Mouse (Mus musculus) lung, postnatal 0 days (tissue): ENCODE measurements around the gene Engase. TPM values are rescaled to one million over a fixed set of nuclear protein-coding genes. Genes with fewer than 3 reads are reported as not detected.
A peak's percentile ranks its signal among the peaks of the same experiment; 100 is the strongest.

Source experiments
- ATAC-seq: fragments of 200-750 bp; cut with Nextera tagmentation; 2 replicates; pipeline ENCODE4 v1.8.0; 2017; ENCODE audit warnings: moderate library complexity
- DNase-seq: peaks from one replicate; pipeline ENCODE4 v3.0.0-alpha.2; 2016; ENCODE audit warnings: low spot score
- H3K27ac ChIP-seq: fragments of 300-500 bp; sonication (generic); 2 replicates; pipeline ENCODE4 v1.5.1; 2014; ENCODE audit warnings: antibody characterized with exemption, mild to moderate bottlenecking, low read length, mixed read lengths
- H3K27me3 ChIP-seq: fragments of 300-500 bp; sonication (generic); replicated peaks from 2 replicates; pipeline ENCODE4 v1.6.1; 2014; ENCODE audit warnings: low read length, mixed read lengths; ENCODE audit not compliant: insufficient read depth
- H3K36me3 ChIP-seq: fragments of 300-500 bp; sonication (generic); 2 replicates; pipeline ENCODE4 v1.6.1; 2014; ENCODE audit warnings: low read length, mixed read lengths; ENCODE audit not compliant: insufficient read depth
- H3K4me1 ChIP-seq: fragments of 300-500 bp; sonication (generic); 2 replicates; pipeline ENCODE4 v1.6.1; 2014; ENCODE audit warnings: antibody characterized with exemption, low read depth, low read length, mixed read lengths; ENCODE audit not compliant: insufficient read depth
- H3K4me2 ChIP-seq: fragments of 300-500 bp; sonication (generic); replicated peaks from 2 replicates; pipeline ENCODE4 v1.6.1; 2014; ENCODE audit warnings: low read depth, mild to moderate bottlenecking, low read length, moderate library complexity, mixed read lengths
- H3K4me3 ChIP-seq: fragments of 300-500 bp; sonication (generic); 2 replicates; pipeline ENCODE4 v1.5.1; 2014; ENCODE audit warnings: low read depth, low read length
- H3K9ac ChIP-seq: fragments of 300-500 bp; sonication (generic); replicated peaks from 2 replicates; pipeline ENCODE4 v1.6.1; 2014; ENCODE audit warnings: low read depth, mild to moderate bottlenecking
- H3K9me3 ChIP-seq: fragments of 300-500 bp; sonication (generic); 2 replicates; pipeline ENCODE4 v1.6.1; 2016; ENCODE audit warnings: low read length, mixed read lengths
- CTCF ChIP-seq: IDR thresholded peaks from 2 replicates; pipeline ENCODE4 v1.5.1; 2016; ENCODE audit warnings: antibody characterized with exemption, mild to moderate bottlenecking
- EP300 ChIP-seq: IDR thresholded peaks from 2 replicates; pipeline ENCODE4 v1.6.1; 2016; ENCODE audit warnings: antibody characterized with exemption, mild to moderate bottlenecking, control low read depth
- WGBS: fragments of 180-500 bp; shearing (Covaris S2); extraction: QIAGEN DNeasy Blood & Tissue Kit; methylation state at CpG from one replicate; pipeline ENCODE4 v1.1.7; 2014; 5-methylcytosine and 5-hydroxymethylcytosine counted together
- polyA plus RNA-seq: library from polyadenylated mRNA; unstranded; fragments of >200 nt; fragmentation: Nextera tagmentation; extraction: Ambion mirVana; gene quantifications from 2 replicates; pipeline ENCODE4 v1.2.1, GENCODE M21; 2015

The Engase gene
- polyA plus RNA-seq, 1 experiment from 2014 or later: 4.7 TPM

GRCm38 (mm10) chr11:118508341-118508740 is 31.7 kb downstream of the Engase start:
- Histone ChIP-seq H3K36me3 (no peaks in the 10 kb centered on the region), H3K4me1 (no peaks in the 10 kb centered on the region), H3K9me3 (no peaks in the 10 kb centered on the region), H3K4me2 (no peak overlapping the region), H3K9ac (no peak overlapping the region), H3K4me3 (no peak overlapping the region), H3K27ac (no peak overlapping the region), H3K27me3 (0 out of 2 replicates have a peak, but pooled peaks cover 5% of the 10 kb centered on the region)
- ATAC-seq (no peak), DNase-seq (no peak)
- 72% methylated on average over 7 of the region's 7 CpGs for WGBS
- TF ChIP-seq CTCF: no peak
- no peak for TF ChIP-seq EP300

GRCm38 (mm10) chr11:118511851-118512250 is 35.2 kb downstream of the Engase start:
- TF ChIP-seq EP300 (no peak), CTCF (no peak)
- H3K4me1 ChIP-seq: no peaks in the 10 kb centered on the region
- H3K27ac ChIP-seq: no peak overlapping the region
- no peak overlapping the region for H3K9ac ChIP-seq
- no peaks in the 10 kb centered on the region for H3K9me3 ChIP-seq
- H3K4me3 ChIP-seq: no peak overlapping the region
- ATAC-seq (peak; percentile 27), DNase-seq (no peak)
- no peak overlapping the region for H3K4me2 ChIP-seq
- H3K36me3 ChIP-seq: no peaks in the 10 kb centered on the region
- WGBS: 26% methylated on average over 6 of the region's 6 CpGs
- H3K27me3 ChIP-seq: no peaks in the 10 kb centered on the region

GRCm38 (mm10) chr11:118512257-118512910 is 35.8 kb downstream of the Engase start:
- H3K36me3 ChIP-seq: no peaks in the 10 kb centered on the region
- no peak overlapping the region for H3K9ac ChIP-seq
- ATAC-seq (peak; percentile 8; the same call in 1 of the 2 replicates), DNase-seq (no peak)
- H3K4me2 ChIP-seq: no peak overlapping the region
- H3K9me3 ChIP-seq: no peaks in the 10 kb centered on the region
- H3K27me3 ChIP-seq: no peaks in the 10 kb centered on the region
- TF ChIP-seq CTCF: no peak
- no peak for TF ChIP-seq EP300
- WGBS: 25% methylated on average over 13 of the region's 15 CpGs
- H3K4me3 ChIP-seq: no peak overlapping the region
- no peaks in the 10 kb centered on the region for H3K4me1 ChIP-seq
- no peak overlapping the region for H3K27ac ChIP-seq

GRCm38 (mm10) chr11:118517924-118518323 is 41.3 kb downstream of the Engase start:
- H3K4me2 ChIP-seq: no peak overlapping the region
- H3K9me3 ChIP-seq: no peaks in the 10 kb centered on the region
- WGBS: 72% methylated on average over 7 of the region's 7 CpGs
- no peaks in the 10 kb centered on the region for H3K36me3 ChIP-seq
- no peak overlapping the region for H3K4me3 ChIP-seq
- no peak overlapping the region for H3K27ac ChIP-seq
- H3K4me1 ChIP-seq: no peaks in the 10 kb centered on the region
- H3K9ac ChIP-seq: no peak overlapping the region
- ATAC-seq (no peak), DNase-seq (no peak)
- H3K27me3 ChIP-seq: no peaks in the 10 kb centered on the region
- no peak for TF ChIP-seq CTCF
- no peak for TF ChIP-seq EP300

GRCm38 (mm10) chr11:118518743-118519142 is 42.1 kb downstream of the Engase start:
- H3K27me3 ChIP-seq: no peaks in the 10 kb centered on the region
- H3K27ac ChIP-seq: no peak overlapping the region
- DNase-seq (no peak), ATAC-seq (no peak)
- H3K36me3 ChIP-seq: no peaks in the 10 kb centered on the region
- H3K4me1 ChIP-seq: no peaks in the 10 kb centered on the region
- H3K9ac ChIP-seq: no peak overlapping the region
- WGBS: 65% methylated on average over 7 of the region's 7 CpGs
- no peak for TF ChIP-seq CTCF
- TF ChIP-seq EP300: no peak
- no peak overlapping the region for H3K4me3 ChIP-seq
- no peaks in the 10 kb centered on the region for H3K9me3 ChIP-seq
- no peak overlapping the region for H3K4me2 ChIP-seq

GRCm38 (mm10) chr11:118520251-118520650 is 43.6 kb downstream of the Engase start:
- ATAC-seq (no peak), DNase-seq (no peak)
- TF ChIP-seq EP300 (no peak), CTCF (peak; percentile 53)
- WGBS: 52% methylated on average over 5 of the region's 5 CpGs
- Histone ChIP-seq H3K4me3 (no peak overlapping the region), H3K9me3 (no peaks in the 10 kb centered on the region), H3K27me3 (no peaks in the 10 kb centered on the region), H3K36me3 (no peaks in the 10 kb centered on the region), H3K27ac (no peak overlapping the region), H3K4me2 (no peak overlapping the region), H3K4me1 (no peaks in the 10 kb centered on the region), H3K9ac (no peak overlapping the region)

GRCm38 (mm10) chr11:118520932-118521331 is 44.3 kb downstream of the Engase start:
- Histone ChIP-seq H3K36me3 (no peaks in the 10 kb centered on the region), H3K4me3 (no peak overlapping the region), H3K4me1 (no peaks in the 10 kb centered on the region), H3K4me2 (no peak overlapping the region), H3K27me3 (no peaks in the 10 kb centered on the region), H3K9me3 (no peaks in the 10 kb centered on the region), H3K9ac (no peak overlapping the region), H3K27ac (no peak overlapping the region)
- 82% methylated on average over 2 of the region's 2 CpGs for WGBS
- DNase-seq: no peak
- no peak for ATAC-seq
- TF ChIP-seq EP300 (no peak), CTCF (no peak)
